Mouse (Mus musculus) kidney, adult 18-20 months (tissue): ENCODE results near the gene Sptlc3.

Source experiments
- DNase-seq: peaks from one replicate; pipeline ENCODE4 v3.0.0; 2021

The Sptlc3 gene

DNA sequence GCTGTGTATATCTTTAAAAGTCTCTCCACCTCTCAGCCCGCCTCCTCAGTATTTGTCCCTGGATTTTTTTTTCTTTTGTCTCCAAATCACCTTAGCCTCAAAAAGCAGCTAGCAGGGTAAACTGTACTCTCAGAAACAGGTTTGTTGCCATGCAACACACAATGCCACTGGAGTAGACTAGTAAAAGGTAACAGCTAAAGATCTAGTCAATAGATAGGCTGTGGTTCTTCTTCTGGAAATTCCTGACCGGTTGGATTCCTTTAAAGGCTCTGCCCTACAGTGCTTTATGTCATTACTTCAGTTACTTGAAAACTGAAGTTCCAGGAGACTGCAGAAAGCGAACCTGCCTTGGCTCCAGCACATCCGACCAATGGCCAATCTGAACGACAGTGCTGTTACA lies at the start of gene Sptlc3:
Gene Sptlc3, plus strand, starts transcription at position 78 of the 400 bp plus-strand sequence.
- no peak for DNase-seq

DNA sequence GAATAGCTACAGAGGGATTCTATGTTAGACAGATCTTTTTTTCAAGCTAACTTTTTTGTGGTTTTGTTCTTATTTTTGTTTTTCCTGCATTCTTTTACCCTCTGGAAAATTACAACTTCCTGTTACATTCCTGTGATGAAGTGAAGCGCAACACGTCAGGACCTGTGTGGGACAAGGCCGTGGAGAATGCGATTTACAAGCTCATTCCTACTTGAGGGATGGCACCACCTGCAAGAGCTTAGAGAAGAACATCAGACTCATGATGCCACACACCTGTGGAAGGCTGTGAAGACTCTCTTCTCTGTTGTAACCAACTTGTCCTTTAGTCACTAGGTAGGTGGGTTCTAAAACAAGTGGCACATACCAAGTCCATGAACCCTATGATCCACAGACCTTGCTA lies 26.0 kb upstream of the Sptlc3 start:
- no peak for DNase-seq

- no peak for DNase-seq
These were observed 5.0 kb upstream of the Sptlc3 start for GRCm38 (mm10) chr2:139488708-139489107.

DNA sequence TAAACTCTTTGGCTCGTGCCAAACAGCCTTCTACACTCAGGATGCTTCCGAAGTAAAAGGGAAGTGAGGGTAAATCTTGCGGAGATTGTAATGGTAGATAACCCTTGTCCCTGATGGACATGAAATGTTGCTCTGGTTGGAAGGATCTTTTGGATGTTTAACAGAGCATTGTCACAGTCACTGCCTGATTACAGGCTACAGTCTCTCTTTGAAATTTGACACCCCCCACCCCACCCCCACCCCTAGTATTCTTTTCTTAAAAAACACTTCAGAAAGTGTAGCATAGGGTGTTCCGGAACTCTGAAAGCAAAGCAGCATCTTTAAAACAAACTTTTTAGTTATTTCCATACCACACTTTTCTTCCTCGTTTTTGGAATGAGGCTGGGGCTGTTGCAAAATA lies 916 bp downstream of the Sptlc3 start:
- no peak for DNase-seq

DNA sequence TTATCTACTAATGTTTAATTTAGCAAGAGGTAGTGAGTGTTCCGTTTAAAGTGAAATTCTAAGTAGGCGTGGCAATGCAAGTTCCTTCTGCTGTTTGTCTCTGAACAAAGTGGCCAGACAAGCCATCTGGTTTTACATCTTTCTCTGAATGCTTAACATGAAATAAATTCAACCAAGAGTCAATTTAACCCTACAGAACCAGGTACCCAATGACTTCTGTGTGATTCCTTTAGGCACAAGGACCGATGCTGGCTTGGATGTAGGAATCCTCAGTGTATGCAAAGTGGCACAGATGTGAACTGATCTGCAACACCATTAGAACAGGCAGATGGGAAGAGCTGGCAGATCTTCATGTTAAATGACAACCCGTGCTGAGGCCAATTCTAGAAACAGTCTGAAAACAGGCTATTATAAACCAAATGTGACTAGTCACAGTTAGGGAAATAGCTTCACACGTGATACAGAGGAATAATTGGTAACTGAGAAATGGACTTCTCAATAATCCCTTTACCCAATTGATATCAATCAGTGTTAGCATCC lies 68.3 kb downstream of the Sptlc3 start:
- DNase-seq: no peak

DNA sequence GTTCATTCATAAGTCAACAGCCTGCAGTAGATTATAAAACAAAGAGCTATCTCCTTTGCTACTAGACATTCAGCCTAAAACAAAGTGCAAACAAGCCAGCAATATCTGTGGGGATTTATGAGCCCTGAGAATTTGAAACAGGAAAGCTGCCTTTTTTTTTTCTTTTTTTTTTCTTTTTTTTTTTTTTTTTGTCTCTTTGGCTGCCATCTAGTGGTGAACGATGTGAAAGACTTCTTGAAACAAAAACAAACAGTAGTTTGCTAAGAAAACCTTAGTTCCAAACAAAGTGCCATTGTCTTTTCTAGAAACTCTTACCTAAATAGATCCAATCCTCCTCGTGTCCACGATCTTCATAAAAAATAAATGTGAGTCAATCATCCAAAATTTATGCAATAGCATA lies 85.6 kb downstream of the Sptlc3 start:
- DNase-seq: no peak

DNA sequence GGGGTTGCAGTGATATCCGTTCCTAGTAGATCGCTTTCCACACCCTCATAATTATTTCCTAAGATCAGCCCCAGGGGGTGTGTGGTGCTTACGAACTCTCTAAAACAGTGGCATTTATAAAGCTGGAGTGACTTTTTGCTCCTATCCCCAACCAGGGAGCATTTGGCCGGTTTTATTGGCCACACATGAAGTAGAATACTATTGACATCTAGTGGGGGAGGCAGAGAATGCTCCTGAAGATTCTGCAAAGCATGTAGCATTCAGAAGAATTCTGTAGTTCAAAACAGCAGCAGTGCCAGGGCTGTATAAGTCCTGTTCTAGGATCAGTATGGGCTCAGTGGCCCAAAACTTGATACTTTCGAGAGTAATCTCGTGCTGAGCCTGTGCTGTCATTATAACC lies 89.1 kb downstream of the Sptlc3 start:
- no peak for DNase-seq

- no peak for DNase-seq
These were observed 94.0 kb downstream of the Sptlc3 start for GRCm38 (mm10) chr2:139587660-139588200.

DNA sequence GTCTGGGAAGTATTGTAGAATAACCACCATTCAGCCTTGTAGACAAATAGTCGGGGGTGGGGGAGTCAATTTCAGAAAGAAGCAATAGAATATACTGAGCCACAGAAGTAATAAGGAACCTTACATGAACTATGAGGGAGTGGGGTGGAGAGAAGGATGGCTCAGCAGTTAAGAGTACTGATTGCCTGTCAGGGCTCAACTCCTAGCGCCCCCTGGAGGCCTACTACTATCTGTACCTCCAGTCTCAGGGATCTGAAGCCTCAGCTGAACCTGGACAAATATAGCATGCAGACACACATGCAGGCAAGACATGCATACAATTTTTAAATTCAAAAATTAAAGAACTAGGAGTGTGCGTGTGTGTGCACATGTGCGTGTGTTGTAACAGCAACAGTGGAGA lies 96.2 kb downstream of the Sptlc3 start:
- DNase-seq: peak; percentile 46

DNA sequence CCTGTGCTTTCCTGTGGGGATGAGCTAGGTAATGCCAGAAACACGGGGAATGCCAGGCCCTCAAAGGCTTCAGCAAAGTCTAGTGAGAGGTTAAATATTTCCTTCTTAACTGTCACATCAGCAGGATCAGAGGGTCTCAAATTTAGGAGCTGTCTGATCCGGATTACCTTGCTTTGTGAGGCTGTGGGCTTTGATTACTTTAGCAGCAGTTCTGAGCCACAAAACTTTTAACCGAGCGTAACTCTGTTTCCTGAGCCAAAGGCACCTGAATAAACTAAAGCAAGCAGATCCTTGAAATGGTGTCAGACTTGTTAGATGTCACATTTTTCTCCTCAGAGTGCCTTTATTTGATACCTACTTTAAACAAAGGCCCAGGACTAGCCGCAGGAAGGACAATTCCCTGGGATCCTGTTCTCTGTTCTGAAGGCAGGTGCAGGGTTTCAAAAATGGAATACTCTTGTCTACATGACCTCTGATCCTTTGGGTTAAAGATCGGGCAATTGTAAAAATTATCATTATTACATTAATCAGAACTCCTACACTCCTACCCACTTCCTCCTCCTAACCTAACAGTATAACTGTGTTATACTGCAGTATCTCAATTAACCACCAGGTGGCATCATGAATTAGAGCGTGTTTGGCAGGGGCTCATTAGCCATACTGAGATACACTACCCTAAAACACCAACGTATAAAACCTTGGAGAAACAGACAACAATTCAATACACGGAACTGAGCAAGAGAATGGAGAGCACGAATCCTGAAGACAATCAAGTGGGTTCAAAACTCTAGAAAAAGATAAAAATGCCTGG lies 97.4 kb downstream of the Sptlc3 start:
- DNase-seq: no peak

- no peak for DNase-seq
These were observed 98.4 kb downstream of the Sptlc3 start for GRCm38 (mm10) chr2:139592109-139592508.

GRCm38 (mm10) chr2:139597229-139597628 lies 103.5 kb downstream of the Sptlc3 start:
- DNase-seq: no peak

DNA sequence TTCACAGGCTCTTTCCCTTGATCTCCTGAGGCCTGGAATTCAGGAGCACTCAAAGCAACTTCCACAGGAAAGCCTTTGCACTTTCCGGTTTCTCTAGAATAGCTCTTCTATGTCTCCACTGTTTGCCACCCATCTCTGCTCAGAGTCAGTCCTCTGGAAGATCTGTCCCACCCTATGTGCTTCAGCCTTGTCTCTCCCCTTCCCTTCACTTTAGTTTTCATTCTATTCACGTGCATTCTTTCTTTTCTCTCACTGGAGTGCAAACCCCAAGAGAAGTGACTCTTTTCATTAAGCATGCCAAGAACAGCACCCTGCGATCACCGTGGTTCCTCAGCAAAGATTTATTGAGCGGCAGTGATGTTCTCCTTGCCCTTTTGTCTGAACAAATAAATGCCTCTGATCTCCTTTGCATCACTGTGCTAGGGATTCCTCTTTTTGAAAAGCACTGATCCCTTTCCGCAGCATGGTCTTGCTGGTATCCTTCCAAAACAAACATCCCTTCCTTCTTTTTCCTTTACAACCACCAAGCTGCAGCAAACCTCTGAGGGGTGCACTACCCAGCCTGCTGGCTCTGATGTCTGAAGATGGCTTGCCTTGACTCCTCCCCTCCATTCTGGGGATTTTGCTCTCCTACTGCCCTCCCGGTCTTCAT lies 108.0 kb downstream of the Sptlc3 start:
- no peak for DNase-seq

- DNase-seq: no peak
These were observed 114.5 kb downstream of the Sptlc3 start for GRCm38 (mm10) chr2:139608167-139608566.

- peak; percentile 27 for DNase-seq
These were observed 115.1 kb downstream of the Sptlc3 start for GRCm38 (mm10) chr2:139608810-139609209.

DNA sequence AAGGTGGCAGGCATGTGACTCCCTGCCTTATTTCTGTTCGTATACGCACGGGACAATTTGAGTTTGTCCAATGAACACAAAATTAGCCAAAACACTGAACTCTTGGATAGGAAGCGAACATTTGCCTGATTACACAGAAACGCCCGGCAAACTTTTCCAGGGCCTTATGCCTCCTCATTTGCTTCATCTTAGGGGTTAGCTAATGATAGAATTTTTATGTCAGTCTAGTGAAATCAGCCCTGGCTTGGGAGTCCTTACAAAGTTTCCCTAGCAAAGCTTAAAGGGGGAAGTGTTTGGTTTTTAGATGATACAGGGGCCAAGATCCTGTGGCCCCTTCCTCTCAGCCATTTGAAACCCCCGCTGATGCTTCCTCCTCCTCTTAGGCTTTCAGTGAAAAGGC lies 115.5 kb downstream of the Sptlc3 start:
- DNase-seq: no peak

DNA sequence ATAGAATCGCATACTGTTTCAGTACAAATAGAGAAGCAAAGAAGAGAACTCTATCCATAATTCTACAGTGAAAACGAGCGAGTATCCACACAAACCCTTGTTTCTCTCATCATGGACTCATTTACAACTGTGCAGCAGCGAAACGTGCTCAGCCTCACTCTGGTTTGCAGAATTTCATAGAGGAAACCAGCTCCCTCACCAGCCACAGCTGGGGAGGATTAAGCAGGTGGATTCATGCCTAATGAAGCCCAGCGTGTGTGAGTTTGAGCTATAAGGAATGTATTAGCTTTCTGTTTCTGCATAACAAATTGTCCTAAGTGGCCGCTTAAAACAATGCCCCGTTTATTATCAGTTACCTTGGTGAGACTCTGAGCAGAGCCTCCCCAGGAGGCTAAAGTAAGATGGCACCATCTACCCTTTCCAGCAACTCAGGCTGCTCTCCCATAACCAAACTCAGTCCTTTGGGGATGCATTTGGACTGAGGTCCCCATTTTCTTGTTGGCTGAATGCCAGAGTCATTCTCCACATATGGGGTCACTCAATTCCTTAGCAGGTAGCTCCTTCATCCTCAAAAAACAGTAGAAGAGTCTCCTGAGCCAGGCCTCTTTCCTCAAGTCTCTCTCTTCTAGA lies 116.1 kb downstream of the Sptlc3 start:
- DNase-seq: no peak

GRCm38 (mm10) chr2:139612410-139613107 lies 118.8 kb downstream of the Sptlc3 start:
- no peak for DNase-seq

- DNase-seq: no peak
These were observed 132.8 kb downstream of the Sptlc3 start for GRCm38 (mm10) chr2:139626496-139626895.

GRCm38 (mm10) chr2:139628731-139629130 lies 135.0 kb downstream of the Sptlc3 start:
- no peak for DNase-seq

DNA sequence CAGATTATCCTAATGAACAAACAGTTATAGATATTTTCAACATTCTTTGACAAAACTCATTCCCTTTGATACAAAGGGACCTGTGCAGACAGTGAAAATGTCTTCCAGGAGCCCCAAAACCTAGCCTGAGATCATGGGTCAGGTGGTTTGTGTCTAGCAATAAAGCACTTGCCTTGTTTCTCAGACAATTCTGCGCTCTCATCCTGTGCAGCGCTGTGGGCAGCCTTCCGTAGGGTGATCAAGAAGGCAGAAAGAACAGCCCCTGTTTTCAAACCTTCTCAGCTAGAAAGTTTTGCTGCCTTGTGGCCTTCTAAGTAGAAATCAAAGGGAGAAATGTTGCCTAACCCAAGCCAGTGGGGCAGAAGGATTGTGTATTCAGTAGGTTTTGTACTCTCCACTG lies 135.9 kb downstream of the Sptlc3 start:
- DNase-seq: no peak

- DNase-seq: no peak
These were observed 140.8 kb downstream of the Sptlc3 start for GRCm38 (mm10) chr2:139634506-139634905.

DNA sequence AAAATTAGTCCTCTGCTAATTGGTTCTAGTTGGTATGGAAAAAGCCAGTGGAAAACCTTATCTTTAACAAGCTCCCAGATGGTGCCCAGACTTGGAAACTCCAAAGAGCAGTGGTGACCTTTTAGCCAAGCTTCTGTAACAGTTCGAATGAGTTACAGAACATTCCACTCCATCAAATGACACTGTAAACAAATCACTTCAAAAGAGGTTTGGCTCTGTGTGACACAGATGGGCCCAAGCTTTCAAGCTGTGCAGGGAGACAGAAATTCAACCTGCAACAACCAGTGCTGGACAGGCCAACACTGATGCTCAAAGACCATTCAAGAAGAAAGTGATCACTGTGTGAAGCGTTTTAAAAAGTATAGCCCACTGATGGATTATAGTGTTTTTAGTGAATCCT lies 144.1 kb downstream of the Sptlc3 start:
- no peak for DNase-seq
